Mouse (Mus musculus) midbrain, embryonic 14.5 days (tissue): Measurements from ENCODE around the gene Hist1h2ad. TPM values are rescaled to one million over a fixed set of nuclear protein-coding genes. Genes with fewer than 3 reads are reported as not detected.
A peak's percentile ranks its signal among the peaks of the same experiment; 100 is the strongest.
"Not testable (repeated sequence)": the region's sequence is repeated elsewhere in the genome, so short reads cannot be mapped to it uniquely, and the experiment has no call there.

Experiments
- ATAC-seq: fragments of 200-750 bp; cut with Nextera tagmentation; 2 replicates; pipeline ENCODE4 v1.8.0; 2017; ENCODE audit warnings: moderate number of reproducible peaks, moderate library complexity; ENCODE audit not compliant: low FRiP score, low TSS enrichment
- DNase-seq: peaks from one replicate; pipeline ENCODE4 v3.0.0-alpha.2; 2015
- H3K27ac ChIP-seq: fragments of 300-500 bp; sonication (generic); replicated peaks from 2 replicates; pipeline ENCODE4 v1.5.1; 2014; ENCODE audit warnings: mild to moderate bottlenecking, low read depth, low read length, moderate library complexity
- H3K27me3 ChIP-seq: fragments of 300-500 bp; sonication (generic); 2 replicates; pipeline ENCODE4 v1.6.1; 2014; ENCODE audit warnings: low read length, control low read depth, mixed read lengths; ENCODE audit not compliant: control insufficient read depth, insufficient read depth
- H3K36me3 ChIP-seq: fragments of 300-500 bp; sonication (generic); 2 replicates; pipeline ENCODE4 v1.6.1; 2014; ENCODE audit warnings: low read length, control low read depth; ENCODE audit not compliant: control insufficient read depth, insufficient read depth
- H3K4me1 ChIP-seq: fragments of 300-500 bp; sonication (generic); 2 replicates; pipeline ENCODE4 v1.6.1; 2014; ENCODE audit warnings: mild to moderate bottlenecking, antibody characterized with exemption, low read length, control low read depth; ENCODE audit not compliant: control insufficient read depth, insufficient read depth
- H3K4me2 ChIP-seq: fragments of 300-500 bp; sonication (generic); 2 replicates; pipeline ENCODE4 v1.6.1; 2014; ENCODE audit warnings: mild to moderate bottlenecking, low read length, moderate library complexity
- H3K4me3 ChIP-seq: fragments of 300-500 bp; sonication (generic); replicated peaks from 2 replicates; pipeline ENCODE4 v1.5.1; 2014; ENCODE audit warnings: low read depth, low read length
- H3K9ac ChIP-seq: fragments of 300-500 bp; sonication (generic); replicated peaks from 2 replicates; pipeline ENCODE4 v1.6.1; 2014; ENCODE audit warnings: mild to moderate bottlenecking, low read length, moderate library complexity
- H3K9me3 ChIP-seq: fragments of 300-500 bp; sonication (generic); 2 replicates; pipeline ENCODE4 v1.6.1; 2016; ENCODE audit warnings: low read length, control low read depth, mixed read lengths; ENCODE audit not compliant: control insufficient read depth
- WGBS: fragments of 180-500 bp; shearing (Covaris S2); extraction: QIAGEN DNeasy Blood & Tissue Kit; methylation state at CpG from one replicate; pipeline ENCODE4 v1.1.7; 2014; 5-methylcytosine and 5-hydroxymethylcytosine counted together
- polyA plus RNA-seq: library from polyadenylated mRNA; unstranded; fragments of >200 nt; fragmentation: Nextera tagmentation; extraction: Ambion mirVana; gene quantifications from 2 replicates; pipeline ENCODE4 v1.2.1, GENCODE M21; 2014

The Hist1h2ad gene
- polyA plus RNA-seq, 1 experiment from 2014 or later = 2.1 TPM

DNA sequence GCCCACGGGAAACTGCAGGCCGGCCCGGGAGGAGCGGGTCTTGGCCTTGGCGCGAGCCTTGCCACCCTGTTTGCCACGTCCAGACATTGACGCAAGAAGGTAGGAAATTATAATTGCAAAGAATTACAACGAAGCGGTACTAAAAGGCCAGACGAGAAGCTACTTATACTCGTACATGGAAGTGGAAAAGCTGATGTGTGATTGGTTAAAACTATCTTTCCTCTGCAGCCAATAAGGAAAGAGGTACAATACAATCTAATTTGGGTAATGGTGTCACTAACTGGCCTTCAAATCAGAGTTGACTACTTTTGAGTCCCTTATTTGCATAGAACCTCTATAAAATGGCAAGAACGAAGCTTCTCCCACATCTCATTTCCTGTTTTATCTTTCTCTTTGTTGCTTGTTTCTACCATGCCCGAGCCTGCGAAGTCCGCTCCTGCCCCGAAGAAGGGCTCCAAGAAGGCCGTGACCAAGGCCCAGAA is 3.1 kb upstream of the Hist1h2ad start, which contains the start of the genes Hist1h2ae and Hist1h2bg:
Gene Hist1h2ae, minus strand, starts transcription at position 199 of the 482 bp plus-strand sequence.
Gene Hist1h2bg, plus strand, starts transcription at position 375 of the 482 bp plus-strand sequence.
- Histone ChIP-seq H3K4me3 (peak within 1 kb of the TSS; percentile 33), H3K9ac (peak within 1 kb of the TSS; percentile 46), H3K27me3 (no peaks in the 10 kb centered on the region), H3K4me2 (peak within 1 kb of the TSS; percentile 59), H3K27ac (peak within 1 kb of the TSS; percentile 89), H3K36me3 (no peaks in the 10 kb centered on the region), H3K9me3 (no peaks in the 10 kb centered on the region), H3K4me1 (peaks cover 22% of the 10 kb centered on the region)
- DNase-seq (peak; percentile 92), ATAC-seq (peak; percentile 90)
- whole genome bisulfite sequencing = 0% methylated on average over 18 of the region's 18 CpGs

DNA sequence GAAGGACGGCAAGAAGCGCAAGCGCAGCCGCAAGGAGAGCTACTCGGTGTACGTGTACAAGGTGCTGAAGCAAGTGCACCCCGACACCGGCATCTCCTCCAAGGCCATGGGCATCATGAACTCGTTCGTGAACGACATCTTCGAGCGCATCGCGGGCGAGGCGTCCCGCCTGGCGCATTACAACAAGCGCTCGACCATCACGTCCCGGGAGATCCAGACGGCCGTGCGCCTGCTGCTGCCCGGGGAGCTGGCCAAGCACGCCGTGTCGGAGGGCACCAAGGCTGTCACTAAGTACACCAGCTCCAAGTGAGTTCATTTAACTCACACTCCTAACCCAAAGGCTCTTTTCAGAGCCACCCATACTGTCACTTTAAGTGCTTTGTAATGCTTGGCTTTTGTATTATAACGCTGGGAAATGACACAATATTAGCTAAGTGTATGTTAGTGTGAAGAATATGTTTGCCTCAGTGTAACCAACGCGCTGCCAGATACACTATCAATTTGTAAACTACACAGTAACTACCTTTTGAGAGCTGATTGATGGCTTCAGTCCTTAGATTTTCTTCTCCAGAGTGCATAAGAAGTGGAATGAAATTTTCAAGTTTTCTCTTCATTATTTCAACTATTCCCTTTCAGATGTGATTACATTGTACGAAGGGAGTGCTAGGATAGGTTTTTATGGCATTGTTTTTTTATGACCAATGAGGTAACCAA is 2.5 kb upstream of the Hist1h2ad start:
- WGBS = under 1% methylated on average over 12 of the region's 34 CpGs
- Histone ChIP-seq H3K4me1 (peaks cover 28% of the 10 kb centered on the region), H3K4me2 (peak overlapping the region; percentile 59), H3K9ac (peak overlapping the region; percentile 46), H3K4me3 (peak overlapping the region; percentile 33), H3K27ac (peak overlapping the region; percentile 89)
- H3K27me3 ChIP-seq, ATAC-seq, H3K36me3 ChIP-seq, H3K9me3 ChIP-seq: not testable (repeated sequence)
- peak; percentile 40 for DNase-seq

DNA sequence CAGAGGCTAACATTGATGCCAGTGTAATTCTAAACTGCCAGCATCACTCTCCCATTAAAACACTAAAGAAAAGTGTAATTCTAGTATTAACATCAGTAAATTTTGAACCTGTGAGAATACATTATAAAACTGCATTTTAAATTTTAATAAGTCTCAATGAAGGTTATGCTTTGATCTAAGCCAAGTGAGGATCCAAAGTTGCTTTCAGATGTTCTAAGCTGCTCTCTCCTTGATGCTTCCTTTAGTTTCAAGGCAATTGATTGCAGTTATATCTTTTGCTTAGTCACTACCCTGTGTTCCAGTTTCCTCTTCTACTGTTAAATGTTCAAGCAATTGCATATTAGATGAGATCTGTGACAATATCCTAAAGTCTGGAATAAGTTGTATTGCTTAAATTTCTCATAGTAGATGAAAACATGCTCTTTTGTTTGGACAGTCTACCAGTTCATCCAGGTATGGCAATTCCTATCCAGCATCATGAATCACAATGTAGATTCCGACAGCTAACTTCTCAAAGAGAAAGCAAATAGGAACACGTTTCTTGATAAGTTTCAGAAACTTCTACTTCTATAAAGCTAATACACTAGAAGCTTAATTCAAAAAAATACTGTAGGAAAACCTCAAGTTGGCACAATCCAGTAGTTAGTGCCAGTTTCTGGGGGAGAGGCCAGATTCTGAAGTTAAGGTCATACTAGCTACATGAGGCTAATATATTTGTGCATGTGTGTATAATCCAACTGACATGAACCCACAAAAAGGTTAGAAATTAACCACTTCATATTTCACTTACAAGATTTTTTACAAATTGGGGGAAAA is 1.8 kb upstream of the Hist1h2ad start:
- no peak for ATAC-seq

DNA sequence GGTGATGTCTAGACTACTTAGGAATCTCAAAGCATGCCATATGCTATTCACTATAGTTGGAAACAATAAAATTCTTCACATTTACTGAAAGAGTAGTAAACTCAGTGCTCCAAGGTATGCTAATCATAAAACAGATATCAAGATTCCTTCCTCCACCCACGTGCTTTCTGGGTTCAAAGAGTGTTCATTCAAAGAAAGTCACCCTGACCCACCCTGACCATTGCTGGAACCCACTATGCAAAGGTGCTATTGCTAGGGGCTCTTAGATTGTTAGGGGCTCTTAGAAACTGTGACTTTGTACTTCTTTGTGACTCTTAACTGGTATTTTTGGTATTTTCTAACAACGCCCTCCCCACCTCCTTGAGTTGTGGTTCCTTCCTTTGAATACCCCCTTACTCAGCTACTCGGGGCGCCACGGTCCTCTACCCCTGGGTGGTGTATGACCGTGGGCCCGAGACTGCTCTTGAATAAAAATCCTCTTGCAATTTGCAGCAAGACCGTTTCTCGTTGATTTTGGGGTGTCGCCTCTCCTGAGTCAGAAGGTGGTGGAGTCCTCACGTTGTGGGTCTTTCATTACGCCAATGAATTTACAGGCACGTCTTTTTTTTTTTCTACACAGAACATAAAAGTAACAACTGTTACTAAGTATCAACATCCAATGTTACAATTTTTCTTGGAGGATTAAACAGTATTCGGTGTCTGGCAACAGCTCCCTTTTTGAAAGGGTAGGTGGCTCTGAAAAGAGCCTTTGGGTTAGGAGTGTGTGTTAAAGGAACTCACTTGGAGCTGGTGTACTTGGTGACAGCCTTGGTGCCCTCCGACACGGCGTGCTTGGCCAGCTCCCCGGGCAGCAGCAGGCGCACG is 915 bp upstream of the Hist1h2ad start:
- not testable (repeated sequence) for DNase-seq, H3K27me3 ChIP-seq, H3K9me3 ChIP-seq, H3K9ac ChIP-seq, ATAC-seq, H3K36me3 ChIP-seq
- Histone ChIP-seq H3K4me3 (peak overlapping the region; percentile 33), H3K4me2 (peak overlapping the region; percentile 59), H3K27ac (0 out of 2 replicates have a peak overlapping the region, but pooled peaks have one; percentile 37), H3K4me1 (peaks cover 35% of the 10 kb centered on the region)
- 8% methylated on average over 17 of the region's 20 CpGs for WGBS

More for the DNA sequence above, 1.8 kb upstream of the Hist1h2ad start:
- H3K4me1 ChIP-seq = peaks cover 35% of the 10 kb centered on the region
- no peaks in the 10 kb centered on the region for H3K27me3 ChIP-seq
- H3K9ac ChIP-seq = peak overlapping the region; percentile 46; the same call in 1 of the 2 replicates
- WGBS = 38% methylated on average over 2 of the region's 2 CpGs
- no peak for DNase-seq
- H3K36me3 ChIP-seq = no peaks in the 10 kb centered on the region
- H3K4me3 ChIP-seq = peak overlapping the region; percentile 33
- peak overlapping the region; percentile 59 for H3K4me2 ChIP-seq
- H3K27ac ChIP-seq = peak overlapping the region; percentile 89
- no peaks in the 10 kb centered on the region for H3K9me3 ChIP-seq

DNA sequence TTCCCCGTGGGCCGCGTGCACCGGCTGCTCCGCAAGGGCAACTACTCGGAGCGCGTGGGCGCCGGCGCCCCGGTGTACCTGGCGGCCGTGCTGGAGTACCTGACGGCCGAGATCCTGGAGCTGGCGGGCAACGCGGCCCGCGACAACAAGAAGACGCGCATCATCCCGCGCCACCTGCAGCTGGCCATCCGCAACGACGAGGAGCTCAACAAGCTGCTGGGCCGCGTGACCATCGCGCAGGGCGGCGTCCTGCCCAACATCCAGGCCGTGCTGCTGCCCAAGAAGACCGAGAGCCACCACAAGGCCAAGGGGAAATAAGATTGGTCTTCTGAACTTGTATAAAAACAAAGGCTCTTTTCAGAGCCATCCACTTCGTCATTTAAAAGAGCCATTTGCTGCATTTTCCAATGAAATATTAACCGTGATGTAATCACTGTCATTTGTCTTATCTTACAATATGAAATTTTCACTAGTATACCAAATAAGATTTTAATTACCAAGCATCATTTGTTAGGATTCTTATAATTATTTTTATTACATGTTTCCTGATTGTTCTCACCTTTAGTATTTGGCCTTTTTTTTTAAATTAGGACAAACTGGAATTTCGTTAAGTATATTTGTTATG is 477 bp downstream of the Hist1h2ad start:
- peak overlapping the region; percentile 59 for H3K4me2 ChIP-seq
- DNase-seq (peak; percentile 37), ATAC-seq (0 out of 2 replicates have a peak, but pooled peaks have one; percentile 0)
- H3K27me3 ChIP-seq, H3K36me3 ChIP-seq, H3K9me3 ChIP-seq, H3K9ac ChIP-seq: not testable (repeated sequence)
- H3K4me1 ChIP-seq = peaks cover 35% of the 10 kb centered on the region
- WGBS = 0% methylated on average over 5 of the region's 39 CpGs
- H3K27ac ChIP-seq = peak overlapping the region; percentile 76
- peak overlapping the region; percentile 36 for H3K4me3 ChIP-seq

DNA sequence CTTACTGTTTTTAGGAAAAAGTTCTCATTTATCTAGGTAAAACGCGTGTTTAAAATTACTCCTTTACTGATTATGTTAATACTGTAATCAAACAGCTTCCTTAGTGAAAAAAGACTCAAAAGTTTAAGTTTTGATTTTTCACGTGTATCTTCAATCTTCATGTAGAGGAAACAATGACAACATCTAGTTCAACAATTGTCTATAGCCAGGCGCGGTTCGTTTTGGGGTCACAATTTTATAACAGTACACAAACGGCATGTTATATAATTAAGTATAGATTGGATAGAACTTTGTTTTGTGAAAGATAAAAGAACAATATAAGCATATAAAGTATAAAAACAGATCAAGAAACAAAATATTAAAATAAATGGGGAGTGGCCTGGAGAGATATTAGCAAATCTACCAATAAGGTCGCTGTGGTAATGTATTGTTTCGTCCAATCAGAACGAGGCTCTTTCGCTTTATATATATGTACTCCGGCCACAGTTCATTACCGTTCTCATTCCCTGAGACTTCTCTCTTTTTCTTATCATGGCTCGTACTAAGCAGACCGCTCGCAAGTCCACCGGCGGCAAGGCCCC is 1.2 kb downstream of the Hist1h2ad start, which contains the start of gene Hist1h3d:
Gene Hist1h3d, plus strand, starts transcription at position 493 of the 581 bp plus-strand sequence.
- peaks cover 31% of the 10 kb centered on the region for H3K4me1 ChIP-seq
- H3K4me2 ChIP-seq = peak within 1 kb of the TSS; percentile 59
- peak within 1 kb of the TSS; percentile 76 for H3K27ac ChIP-seq
- peak within 1 kb of the TSS; percentile 36 for H3K4me3 ChIP-seq
- ATAC-seq (peak; percentile 72), DNase-seq (peak; percentile 88)
- WGBS = under 1% methylated on average over 18 of the region's 18 CpGs
- H3K27me3 ChIP-seq = no peaks in the 10 kb centered on the region
- H3K36me3 ChIP-seq = no peaks in the 10 kb centered on the region
- H3K9me3 ChIP-seq = no peaks in the 10 kb centered on the region
- peak within 1 kb of the TSS; percentile 30; the same call in 1 of the 2 replicates for H3K9ac ChIP-seq

DNA sequence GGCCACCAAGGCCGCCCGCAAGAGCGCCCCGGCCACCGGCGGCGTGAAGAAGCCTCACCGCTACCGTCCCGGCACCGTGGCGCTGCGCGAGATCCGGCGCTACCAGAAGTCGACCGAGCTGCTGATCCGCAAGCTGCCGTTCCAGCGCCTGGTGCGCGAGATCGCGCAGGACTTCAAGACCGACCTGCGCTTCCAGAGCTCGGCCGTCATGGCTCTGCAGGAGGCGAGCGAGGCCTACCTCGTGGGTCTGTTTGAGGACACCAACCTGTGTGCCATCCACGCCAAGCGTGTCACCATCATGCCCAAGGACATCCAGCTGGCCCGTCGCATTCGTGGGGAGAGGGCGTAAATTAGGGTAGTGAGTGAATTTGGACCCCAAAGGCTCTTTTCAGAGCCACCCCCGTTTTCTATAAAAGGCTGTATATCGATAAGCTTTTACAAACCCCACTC is 1.7 kb downstream of the Hist1h2ad start:
- H3K27ac ChIP-seq = peak overlapping the region; percentile 68
- not testable (repeated sequence) for H3K36me3 ChIP-seq, ATAC-seq, H3K9me3 ChIP-seq, H3K27me3 ChIP-seq, DNase-seq
- peak overlapping the region; percentile 30; the same call in 1 of the 2 replicates for H3K9ac ChIP-seq
- peaks cover 30% of the 10 kb centered on the region for H3K4me1 ChIP-seq
- peak overlapping the region; percentile 59 for H3K4me2 ChIP-seq
- peak overlapping the region; percentile 36 for H3K4me3 ChIP-seq
- WGBS = 0% methylated on average over 10 of the region's 40 CpGs
